7 mouse cellular contexts compared by ENCODE assay signal in the genomic region with DNA sequence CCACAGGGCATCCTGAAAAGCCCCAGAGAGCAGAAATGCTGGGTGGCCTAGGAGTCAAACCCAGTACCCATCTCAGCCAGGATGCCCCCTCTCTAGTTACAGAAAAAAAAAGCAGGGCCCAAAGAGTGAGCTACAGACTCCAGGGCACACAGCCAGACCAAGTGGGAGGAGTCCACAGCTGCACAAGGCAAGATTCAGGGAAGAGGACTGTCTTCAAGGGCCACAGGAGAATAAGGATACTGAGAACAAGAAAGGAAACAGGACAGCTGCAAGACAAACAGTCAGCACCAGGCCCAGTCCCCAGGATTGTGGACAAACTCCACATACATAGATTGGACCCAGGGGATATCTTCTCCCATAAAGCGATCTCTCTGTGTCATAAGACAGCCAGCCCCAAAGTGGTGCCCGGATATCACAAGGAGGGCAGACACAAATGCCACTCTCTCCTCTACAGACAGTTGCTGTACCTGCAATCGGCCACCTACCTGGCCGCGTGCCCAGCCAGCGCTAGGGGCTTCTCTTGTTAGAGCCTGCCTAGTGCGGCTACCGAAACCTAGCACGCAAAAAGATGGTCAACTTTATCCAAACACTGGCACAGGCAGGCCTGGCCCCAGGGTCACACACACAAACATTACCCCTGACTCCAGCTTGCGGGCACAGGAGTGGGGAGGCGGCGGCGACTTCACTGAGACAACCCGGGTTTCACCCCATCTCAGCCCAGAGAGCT. TPM values are rescaled to one million over a fixed set of nuclear protein-coding genes. Genes with fewer than 3 reads are reported as not detected.
A peak's percentile ranks its signal among the peaks of the same experiment; 100 is the strongest.
DNase-seq lines count a peak whose midpoint lies in the region; ATAC-seq and TF ChIP-seq lines count a peak whose summit lies in the region.

No protein-coding gene starts in this region.

- H3K36me3 ChIP-seq in lung, embryonic 14.5 days (ENCODE audit: insufficient read depth): peaks cover 28% of the 10 kb centered on the region
- H3K36me3 ChIP-seq in hindbrain, postnatal 0 days (ENCODE audit: insufficient read depth, low read length): no peaks in the 10 kb centered on the region
- H3K36me3 ChIP-seq in neural tube, embryonic 13.5 days: no peaks in the 10 kb centered on the region

- peaks cover 4% of the 10 kb centered on the region; the same call in 1 of the 2 replicates for H3K4me1 ChIP-seq in lung, embryonic 14.5 days (ENCODE audit: insufficient read depth)
- no peaks in the 10 kb centered on the region for H3K4me1 ChIP-seq in lung, adult 2 months (ENCODE audit: control insufficient read depth, insufficient read depth, low read length)
- H3K4me1 ChIP-seq in embryonic fibroblast, embryonic 13.5 days (ENCODE audit: control insufficient read depth, insufficient read depth, low read length): no peaks in the 10 kb centered on the region
- peaks cover 9% of the 10 kb centered on the region; the same call in 1 of the 2 replicates for H3K4me1 ChIP-seq in hindbrain, postnatal 0 days (ENCODE audit: insufficient read depth, low read length)
- H3K4me1 ChIP-seq in neural tube, embryonic 13.5 days (replicated peaks): peaks cover 33% of the 10 kb centered on the region

- peak overlapping the region; percentile 44 for H3K4me3 ChIP-seq in lung, embryonic 14.5 days (ENCODE audit: low read depth, low read length)
- H3K4me3 ChIP-seq in lung, adult 2 months (replicated peaks; ENCODE audit: extremely low read depth, low read depth, low read length): no peak overlapping the region
- peak overlapping the region; percentile 41 for H3K4me3 ChIP-seq in embryonic fibroblast, embryonic 13.5 days (ENCODE audit: insufficient read depth, low read length)
- H3K4me3 ChIP-seq in hindbrain, postnatal 0 days (ENCODE audit: low read length): peak overlapping the region; percentile 51
- peak overlapping the region; percentile 55 for H3K4me3 ChIP-seq in neural tube, embryonic 13.5 days

- peak; percentile 12; the same call in 1 of the 2 replicates for ATAC-seq in lung, embryonic 14.5 days (ENCODE audit: insufficient read depth)
- peak; percentile 7; the same call in 1 of the 2 replicates for ATAC-seq in hindbrain, postnatal 0 days
- ATAC-seq in neural tube, embryonic 13.5 days (ENCODE audit: low read depth): 0 out of 2 replicates have a peak, but pooled peaks have one; percentile 6
- no peak for ATAC-seq in frontal cortex, adult (ENCODE audit: low TSS enrichment)

- H3K9ac ChIP-seq in lung, embryonic 14.5 days: peak overlapping the region; percentile 52
- H3K9ac ChIP-seq in hindbrain, postnatal 0 days (replicated peaks; ENCODE audit: low read length): peak overlapping the region; percentile 56
- H3K9ac ChIP-seq in neural tube, embryonic 13.5 days: peak overlapping the region; percentile 80

- TF ChIP-seq POLR2A in lung, adult 2 months (IDR thresholded peaks at IDR 0.05; ENCODE audit: borderline replicate concordance, extremely low read depth, low read depth, low read length): no peak
- no peak for TF ChIP-seq POLR2A in embryonic fibroblast, embryonic 13.5 days (IDR thresholded peaks at IDR 0.05; ENCODE audit: low read depth, low read length)

- WGBS in lung, embryonic 14.5 days: 17% methylated on average over 14 of the region's 14 CpGs
- 50% methylated on average over 14 of the region's 14 CpGs for WGBS in lung, adult 2 months
- 19% methylated on average over 14 of the region's 14 CpGs for WGBS in hindbrain, postnatal 0 days
- WGBS in neural tube, embryonic 13.5 days: 24% methylated on average over 14 of the region's 14 CpGs

- no peak for TF ChIP-seq CTCF in lung, embryonic 14.5 days (IDR thresholded peaks at IDR 0.05; ENCODE audit: low read depth)
- TF ChIP-seq CTCF in lung, adult 2 months (IDR thresholded peaks at IDR 0.05; ENCODE audit: insufficient read depth, low read length): no peak
- TF ChIP-seq CTCF in embryonic fibroblast, embryonic 13.5 days (IDR thresholded peaks at IDR 0.05; ENCODE audit: borderline replicate concordance, insufficient read depth, low read length): no peak
- no peak for TF ChIP-seq CTCF in hindbrain, postnatal 0 days (IDR thresholded peaks at IDR 0.05; ENCODE audit: low read depth)

- H3K9me3 ChIP-seq in lung, embryonic 14.5 days (ENCODE audit: low read depth, low read length): no peaks in the 10 kb centered on the region
- no peaks in the 10 kb centered on the region for H3K9me3 ChIP-seq in hindbrain, postnatal 0 days (ENCODE audit: low read length)
- no peaks in the 10 kb centered on the region for H3K9me3 ChIP-seq in neural tube, embryonic 13.5 days

- peak overlapping the region; percentile 82 for H3K4me2 ChIP-seq in lung, embryonic 14.5 days
- H3K4me2 ChIP-seq in hindbrain, postnatal 0 days (ENCODE audit: low read depth, low read length): peak overlapping the region; percentile 79
- peak overlapping the region; percentile 77 for H3K4me2 ChIP-seq in neural tube, embryonic 13.5 days

- DNase-seq in lung, embryonic 14.5 days: peak; percentile 68
- DNase-seq in lung, adult 2 months: no peak
- DNase-seq in hindbrain, postnatal 0 days (ENCODE audit: low spot score): peak; percentile 43
- no peak for DNase-seq in retina, postnatal 1 day

- peaks cover 8% of the 10 kb centered on the region; the same call in 1 of the 2 replicates for H3K27me3 ChIP-seq in lung, embryonic 14.5 days (ENCODE audit: insufficient read depth, low read length)
- H3K27me3 ChIP-seq in hindbrain, postnatal 0 days (ENCODE audit: insufficient read depth, low read length): no peaks in the 10 kb centered on the region
- peaks cover 34% of the 10 kb centered on the region for H3K27me3 ChIP-seq in neural tube, embryonic 13.5 days

- no peak overlapping the region for H3K27ac ChIP-seq in lung, embryonic 14.5 days (ENCODE audit: low read depth)
- H3K27ac ChIP-seq in embryonic fibroblast, embryonic 13.5 days (ENCODE audit: insufficient read depth, low read length): no peak overlapping the region
- peak overlapping the region; percentile 70; the same call in 1 of the 2 replicates for H3K27ac ChIP-seq in hindbrain, postnatal 0 days
- H3K27ac ChIP-seq in neural tube, embryonic 13.5 days (replicated peaks): peak overlapping the region; percentile 68; the same call in 1 of the 2 replicates

RNA-seq across cellular contexts. Expression of a gene that starts 8.5 kb away (rescaled TPM):
- polyA plus RNA-seq in lung, embryonic 14.5 days (2014; fragmentation: Nextera tagmentation; extraction: Ambion mirVana): 158 and 165 TPM in 2 replicates
- 1.2 and 1.8 TPM in 2 replicates for polyA plus RNA-seq in lung, adult 2 months (2012; rRNA removed)
- polyA plus RNA-seq in embryonic fibroblast, embryonic 13.5 days (2011; ENCODE audit: insufficient read length, low read depth, missing spikeins): 26.6 and 32.9 TPM in 2 replicates
- 18.7 and 22.8 TPM in 2 replicates for total RNA-seq in hindbrain, postnatal 0 days (2014; rRNA removed)
- polyA plus RNA-seq in hindbrain, postnatal 0 days (2015; fragmentation: Nextera tagmentation; extraction: Ambion mirVana): 23.9 and 27.8 TPM in 2 replicates
- polyA plus RNA-seq in neural tube, embryonic 13.5 days (2015; fragmentation: Nextera tagmentation; extraction: Ambion mirVana): 31.2 and 37.8 TPM in 2 replicates

RNA-seq across cellular contexts. Expression of a gene that starts 13.0 kb away (rescaled TPM):
- polyA plus RNA-seq in lung, embryonic 14.5 days (2014; fragmentation: Nextera tagmentation; extraction: Ambion mirVana): 0.20 and 0.38 TPM in 2 replicates
- polyA plus RNA-seq in lung, adult 2 months (2012; rRNA removed): 0.08 and 0.11 TPM in 2 replicates
- polyA plus RNA-seq in embryonic fibroblast, embryonic 13.5 days (2011; ENCODE audit: insufficient read length, low read depth, missing spikeins): 0.20 and 0.30 TPM in 2 replicates
- total RNA-seq in hindbrain, postnatal 0 days (2014; rRNA removed): 0.07 TPM in 1 of 2 replicates, not detected in the other
- 0.34 and 0.42 TPM in 2 replicates for polyA plus RNA-seq in hindbrain, postnatal 0 days (2015; fragmentation: Nextera tagmentation; extraction: Ambion mirVana)
- 0.32 and 0.39 TPM in 2 replicates for polyA plus RNA-seq in neural tube, embryonic 13.5 days (2015; fragmentation: Nextera tagmentation; extraction: Ambion mirVana)

Comparison
In these comparisons a context has a peak if more than half of its experiments do, and no peak if none do; other contexts are left out.
1. DNase-seq: peak in lung, embryonic 14.5 days (single experiment) and hindbrain, postnatal 0 days (single experiment); none in lung, adult 2 months (single experiment) and retina, postnatal 1 day (single experiment).
2. H3K27ac ChIP-seq: peak in hindbrain, postnatal 0 days (single experiment) and neural tube, embryonic 13.5 days (single experiment); none in lung, embryonic 14.5 days (single experiment) and embryonic fibroblast, embryonic 13.5 days (single experiment).
3. Peak in every context shown above with its lines, with median percentiles within 50 percentile points of each other: H3K4me2 ChIP-seq and H3K9ac ChIP-seq.